Mouse (Mus musculus) liver, embryonic 14.5 days (tissue): Measurements from ENCODE around the gene Ptgfrn.

Experiments used
- CTCF ChIP-seq: IDR thresholded peaks from 2 replicates; pipeline ENCODE4 v1.5.1; 2016; ENCODE audit warnings: antibody characterized with exemption, low read depth, control low read depth
- EP300 ChIP-seq: IDR thresholded peaks from 2 replicates; pipeline ENCODE4 v1.6.1; 2016; ENCODE audit warnings: antibody characterized with exemption, low read depth

- TF ChIP-seq CTCF (no peak), EP300 (no peak)
Observed at GRCm38 (mm10) chr3:101018494-101018893, 91.6 kb downstream of the Ptgfrn start.
